Mouse (Mus musculus) brain, adult 2 months (tissue): ENCODE measurements around the gene Mapk13.
"Not testable (repeated sequence)": the region's sequence is repeated elsewhere in the genome, so short reads cannot be mapped to it uniquely, and the experiment has no call there.

Source experiments
- DNase-seq: peaks from one replicate; pipeline ENCODE4 v3.0.0; 2011; ENCODE audit warnings: low read depth, low spot score

Mapk13 gene

GRCm38 (mm10) chr17:28814529-28815097, 45.5 kb downstream of the Mapk13 start:
- DNase-seq: no peak

- no peak for DNase-seq
These were observed 46.4 kb downstream of the Mapk13 start for GRCm38 (mm10) chr17:28815384-28816004.

GRCm38 (mm10) chr17:28816326-28816725, 47.2 kb downstream of the Mapk13 start:
- DNase-seq: not testable (repeated sequence)

GRCm38 (mm10) chr17:28816875-28817811, 48.0 kb downstream of the Mapk13 start:
- DNase-seq: no peak

GRCm38 (mm10) chr17:28820189-28820588, 51.1 kb downstream of the Mapk13 start:
- DNase-seq: no peak

GRCm38 (mm10) chr17:28823004-28823745, 54.1 kb downstream of the Mapk13 start:
- DNase-seq: peak; percentile 98

GRCm38 (mm10) chr17:28823749-28824148, 54.7 kb downstream of the Mapk13 start:
- DNase-seq: peak; percentile 30

- peak; percentile 85 for DNase-seq
These were observed 55.8 kb downstream of the Mapk13 start for GRCm38 (mm10) chr17:28824896-28825295.

- peak; percentile 58 for DNase-seq
These were observed 56.4 kb downstream of the Mapk13 start for GRCm38 (mm10) chr17:28825359-28826041.

- peak; percentile 64 for DNase-seq
These were observed 58.7 kb downstream of the Mapk13 start for GRCm38 (mm10) chr17:28827665-28828231.

- no peak for DNase-seq
These were observed 60.0 kb downstream of the Mapk13 start for GRCm38 (mm10) chr17:28829120-28829519.
